Mouse (Mus musculus) ES-Bruce4 (cell line): ENCODE measurements around the gene Rilpl1.

Experiments used
- CTCF ChIP-seq: IDR thresholded peaks from one replicate; pipeline ENCODE4 v1.8.1; 2011; ENCODE audit warnings: low read depth, low read length
- EP300 ChIP-seq: IDR thresholded peaks from 2 replicates; pipeline ENCODE4 v1.6.1; 2011; ENCODE audit warnings: low read depth, low read length; ENCODE audit not compliant: insufficient read depth
- POLR2A ChIP-seq: IDR thresholded peaks from one replicate; pipeline ENCODE4 v1.8.1; 2011; ENCODE audit warnings: low read length; ENCODE audit not compliant: insufficient read depth

- TF ChIP-seq CTCF = no peak
- TF ChIP-seq POLR2A = no peak
- TF ChIP-seq EP300 = no peak
Observed at GRCm38 (mm10) chr5:124478873-124479204, 52.4 kb downstream of the Rilpl1 start.
